Mouse (Mus musculus): Measurements from ENCODE around the gene Med15.

Med15 gene

DNA sequence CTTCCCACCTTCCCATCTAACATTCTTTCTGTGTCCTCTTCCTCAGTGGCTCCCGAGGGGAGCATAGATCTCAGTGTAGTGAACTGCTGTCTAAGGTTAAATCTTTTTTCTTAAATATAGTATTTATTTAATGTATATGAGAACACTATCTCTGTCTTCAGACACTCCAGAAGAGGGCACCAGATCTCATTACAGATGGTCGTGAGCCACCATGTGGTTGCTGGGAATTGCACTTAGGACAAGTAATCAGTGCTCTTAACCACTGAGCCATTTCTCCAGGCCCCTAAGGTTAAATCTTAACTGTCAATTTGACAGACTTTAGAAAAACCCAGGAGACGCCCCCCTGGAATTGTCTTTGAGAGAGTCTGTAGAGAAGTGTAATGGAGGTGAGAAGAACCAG, 670 bp downstream of the Med15 start:
- DNase-seq (ENCODE audit: low spot score in 2 of 2) = no peak

GRCm38 (mm10) chr16:17729974-17730373, 2.7 kb downstream of the Med15 start:
- no peak for DNase-seq (ENCODE audit: low spot score in 2 of 2)

- peak; percentile 16 to 19 for DNase-seq (ENCODE audit: low spot score in 2 of 2)
Observed at GRCm38 (mm10) chr16:17727179-17727861, 5.4 kb downstream of the Med15 start.

DNA sequence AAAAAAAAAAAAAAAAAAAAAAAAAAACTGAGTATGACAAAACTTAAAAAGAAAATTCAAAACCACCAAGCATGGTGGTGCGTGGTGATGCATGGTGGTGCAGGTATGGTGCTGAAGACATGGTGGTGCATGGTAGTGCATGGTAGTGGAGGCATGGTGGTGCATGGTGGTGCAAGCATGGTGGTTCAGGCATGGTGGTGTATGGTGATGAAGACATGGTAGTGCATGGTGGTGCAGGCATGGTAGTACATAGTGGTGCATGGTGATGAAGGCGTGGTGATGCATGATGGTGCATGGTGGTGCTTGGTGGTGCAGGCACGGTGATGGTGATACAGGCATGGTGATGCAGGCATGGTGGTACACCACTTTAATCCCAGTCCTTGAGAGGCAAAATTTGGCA, 8.2 kb downstream of the Med15 start:
- DNase-seq (ENCODE audit: low spot score in 2 of 2) = no peak

DNA sequence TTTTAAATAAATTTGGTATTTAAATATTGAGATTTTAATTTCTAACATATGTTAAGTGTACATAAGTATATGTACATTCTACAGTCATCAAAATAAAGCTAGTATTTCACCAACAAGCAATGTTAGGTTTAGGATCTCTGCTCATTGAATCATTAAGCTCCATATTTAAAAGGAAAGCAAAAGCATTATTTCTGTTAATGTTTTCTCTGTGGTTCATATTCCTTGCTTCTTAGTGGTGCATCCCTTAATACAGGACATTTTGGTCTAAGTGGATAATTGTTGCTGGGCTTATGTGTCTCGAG, 9.4 kb downstream of the Med15 start:
- DNase-seq (ENCODE audit: low spot score in 2 of 2) = no peak

- DNase-seq (ENCODE audit: low spot score in 2 of 2) = peak; percentile 89 to 94
Observed at GRCm38 (mm10) chr16:17722461-17723324, 10.0 kb downstream of the Med15 start.

- peak; percentile 18 to 41 for DNase-seq (ENCODE audit: low spot score in 2 of 2)
Observed at GRCm38 (mm10) chr16:17721822-17722460, 10.8 kb downstream of the Med15 start.

GRCm38 (mm10) chr16:17721114-17721808, 11.4 kb downstream of the Med15 start:
- DNase-seq (ENCODE audit: low spot score in 2 of 2) = no peak

GRCm38 (mm10) chr16:17717791-17718190, 14.9 kb downstream of the Med15 start:
- no peak for DNase-seq (ENCODE audit: low spot score in 2 of 2)

DNA sequence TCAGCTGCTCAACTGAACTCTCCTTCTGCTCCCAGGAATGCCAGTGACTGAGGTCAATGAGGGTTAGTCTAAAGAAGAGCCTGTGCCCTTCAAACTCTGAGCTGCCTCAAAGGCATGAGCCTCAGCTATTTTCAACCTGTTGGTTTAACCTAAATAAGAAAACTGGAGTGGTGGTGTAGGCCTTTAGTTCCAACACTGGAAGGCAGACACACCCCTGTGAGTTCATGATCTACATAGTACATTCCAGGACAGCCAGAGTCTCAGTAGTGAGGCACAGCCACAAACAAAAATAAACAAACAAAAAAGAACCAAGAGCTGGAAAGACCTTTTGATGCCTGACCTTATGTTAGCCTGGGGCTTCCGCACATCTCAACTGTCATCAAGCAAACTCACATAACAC, 25.1 kb downstream of the Med15 start:
- DNase-seq (ENCODE audit: low spot score in 2 of 2) = no peak

DNA sequence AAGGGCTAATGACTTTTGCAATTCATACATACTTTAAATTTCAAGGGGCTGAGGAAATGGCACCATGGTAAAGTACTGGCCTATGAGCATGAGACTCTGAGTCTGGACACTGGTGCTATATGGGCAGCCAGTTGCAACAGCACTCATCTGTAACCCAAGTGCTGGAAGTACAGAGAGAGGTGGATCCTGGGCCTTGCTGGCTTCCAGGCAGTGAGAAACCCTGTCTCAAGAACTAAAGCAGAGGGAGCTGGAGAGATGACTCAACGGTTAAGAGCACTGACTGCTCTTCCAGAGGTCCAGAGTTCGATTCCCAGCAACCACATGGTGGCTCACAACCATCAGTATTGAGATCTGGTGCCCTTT, 31.7 kb downstream of the Med15 start:
- DNase-seq (ENCODE audit: low spot score in 2 of 2) = no peak

DNA sequence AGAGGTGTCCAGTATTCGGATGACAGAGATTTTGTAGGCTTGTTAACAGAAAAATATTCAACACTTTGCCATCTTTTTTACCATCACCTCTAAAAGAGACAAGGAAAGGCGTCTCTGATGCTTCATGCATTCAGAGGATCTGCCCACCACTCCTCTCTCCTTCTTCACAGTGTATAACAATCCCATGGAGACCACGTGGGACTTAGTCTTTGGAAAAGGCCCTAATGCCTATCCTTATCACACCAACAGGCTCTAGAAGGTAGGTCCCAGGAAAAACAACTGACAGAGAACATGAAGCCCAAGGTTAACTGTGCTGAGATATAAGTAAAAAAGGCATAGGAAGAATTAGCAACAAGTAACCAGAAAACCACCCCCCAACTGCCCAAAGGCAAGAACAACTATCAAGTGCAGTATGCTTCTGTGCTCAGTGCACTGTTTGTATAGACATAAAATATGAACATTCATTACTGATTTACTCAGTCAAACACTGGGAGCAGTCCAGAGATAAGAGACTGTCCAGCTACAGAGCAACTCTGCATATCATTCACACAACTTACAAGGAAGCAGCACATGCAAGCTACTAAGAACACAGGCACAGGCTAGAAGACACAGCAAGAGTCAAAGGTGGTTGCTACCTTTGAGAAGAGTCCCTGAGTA, 32.2 kb downstream of the Med15 start:
- no peak for DNase-seq (ENCODE audit: low spot score in 2 of 2)

GRCm38 (mm10) chr16:17694860-17695259, 37.8 kb downstream of the Med15 start:
- no peak for DNase-seq (ENCODE audit: low spot score in 2 of 2)

GRCm38 (mm10) chr16:17669886-17670285, 62.8 kb downstream of the Med15 start:
- DNase-seq (ENCODE audit: low spot score in 2 of 2) = no peak

- no peak for DNase-seq (ENCODE audit: low spot score in 2 of 2)
Observed at GRCm38 (mm10) chr16:17665568-17665967, 67.1 kb downstream of the Med15 start.

GRCm38 (mm10) chr16:17656212-17656871, 76.3 kb downstream of the Med15 start:
- no peak for DNase-seq (ENCODE audit: low spot score in 2 of 2)

DNA sequence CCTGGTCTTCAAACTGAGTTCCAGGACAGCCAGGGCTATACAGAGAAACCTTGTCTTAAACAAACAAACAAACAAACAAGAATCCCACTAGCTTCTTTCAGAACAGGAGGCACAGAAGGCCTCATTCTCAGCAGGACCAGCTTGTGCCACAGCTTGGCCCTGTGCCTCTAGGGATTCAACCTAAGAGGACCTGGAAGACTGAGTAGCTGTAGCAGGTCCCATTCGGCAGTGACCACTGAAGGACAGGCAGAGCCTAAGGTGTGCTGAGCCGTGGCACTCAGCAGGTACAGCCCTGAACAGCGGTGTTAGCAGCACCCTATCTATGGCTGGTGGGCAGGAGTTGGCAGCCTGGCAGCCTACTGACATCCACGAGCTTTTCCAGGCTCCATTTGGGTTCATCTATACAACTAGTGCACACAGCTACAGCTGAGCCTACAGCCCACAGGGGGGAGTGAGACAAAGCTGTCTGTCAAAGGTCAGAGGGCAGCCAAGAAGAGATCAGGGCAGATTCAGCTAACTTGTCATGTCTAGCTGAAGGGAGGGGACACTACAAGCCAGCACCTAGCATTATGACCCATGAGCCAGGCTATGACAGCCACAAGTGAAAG, 78.4 kb downstream of the Med15 start:
- DNase-seq (ENCODE audit: low spot score in 2 of 2) = no peak

DNA sequence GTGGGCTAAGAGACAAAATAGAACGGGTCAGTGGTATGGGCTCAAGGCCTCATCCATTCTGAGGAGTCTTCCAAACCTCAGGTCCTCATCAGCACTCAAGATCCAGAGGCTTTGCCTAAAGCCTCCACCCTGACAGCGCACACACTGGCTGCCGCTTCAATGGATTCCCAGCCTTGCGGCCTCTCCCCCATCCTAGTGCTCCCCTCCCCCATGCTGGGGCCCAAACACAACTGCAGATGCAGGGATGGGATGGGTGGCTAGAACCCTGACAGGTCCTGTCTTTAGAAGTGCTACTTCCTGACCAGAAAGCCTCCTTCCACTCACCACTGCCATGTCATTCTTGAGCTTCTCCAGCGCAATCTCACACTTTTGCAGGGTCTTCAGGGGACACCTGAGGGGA, 79.1 kb downstream of the Med15 start:
- no peak for DNase-seq (ENCODE audit: low spot score in 2 of 2)

- DNase-seq (ENCODE audit: low spot score in 2 of 2) = no peak
Observed at GRCm38 (mm10) chr16:17652607-17653006, 80.1 kb downstream of the Med15 start.

- DNase-seq (ENCODE audit: low spot score in 2 of 2) = no peak
Observed at GRCm38 (mm10) chr16:17650711-17651110, 82.0 kb downstream of the Med15 start.
